Mouse (Mus musculus) monocyte, adult 5-6 weeks (primary cell): ENCODE data around the gene Tmem215. TPM values are rescaled to one million over a fixed set of nuclear protein-coding genes. Genes with fewer than 3 reads are reported as not detected.

Experiments
- ATAC-seq: fragments of 153-309, 156-312 bp; replicated peaks from 2 replicates; pipeline ENCODE4 v1.8.0; 2017; ENCODE audit warnings: mild to moderate bottlenecking; ENCODE audit not compliant: low TSS enrichment, insufficient number of reproducible peaks, severe bottlenecking, poor library complexity, low FRiP score
- total RNA-seq: library from RNA; stranded (forward); fragments of 200-1000, 200-491, 200-594 nt; gene quantifications from 3 replicates; pipeline ENCODE4 v1.2.3, GENCODE M21; 2017

Tmem215 gene
- not detected in 3 replicates for total RNA-seq

DNA sequence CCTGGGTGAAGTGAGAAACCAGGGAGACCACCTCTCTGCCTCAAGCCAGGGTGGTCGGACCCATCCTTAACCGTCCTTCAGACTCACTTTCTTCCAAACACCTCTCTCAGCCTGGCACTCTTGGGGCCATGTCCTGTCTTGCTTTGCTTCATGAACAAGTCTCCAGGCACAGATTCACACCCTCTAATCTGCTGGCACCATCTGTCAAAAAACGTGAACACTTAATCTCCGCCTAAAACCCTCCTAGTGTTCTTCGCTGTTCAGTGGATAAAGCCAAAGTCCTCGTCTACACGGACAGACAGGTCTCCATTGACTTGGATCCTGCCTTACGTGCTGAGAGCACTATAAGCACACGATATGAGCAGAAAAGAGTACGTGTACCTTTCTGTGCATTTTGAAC, at the start of gene Tmem215:
TSS of gene Tmem215 (plus strand) at position 301 of the 400 bp plus-strand sequence.
- no peak for ATAC-seq

GRCm38 (mm10) chr4:40431916-40432315, 40.1 kb upstream of the Tmem215 start:
- ATAC-seq, result no peak

- no peak for ATAC-seq
These were observed 38.6 kb upstream of the Tmem215 start for GRCm38 (mm10) chr4:40433379-40433778.

GRCm38 (mm10) chr4:40434388-40434787, 37.6 kb upstream of the Tmem215 start:
- no peak for ATAC-seq

DNA sequence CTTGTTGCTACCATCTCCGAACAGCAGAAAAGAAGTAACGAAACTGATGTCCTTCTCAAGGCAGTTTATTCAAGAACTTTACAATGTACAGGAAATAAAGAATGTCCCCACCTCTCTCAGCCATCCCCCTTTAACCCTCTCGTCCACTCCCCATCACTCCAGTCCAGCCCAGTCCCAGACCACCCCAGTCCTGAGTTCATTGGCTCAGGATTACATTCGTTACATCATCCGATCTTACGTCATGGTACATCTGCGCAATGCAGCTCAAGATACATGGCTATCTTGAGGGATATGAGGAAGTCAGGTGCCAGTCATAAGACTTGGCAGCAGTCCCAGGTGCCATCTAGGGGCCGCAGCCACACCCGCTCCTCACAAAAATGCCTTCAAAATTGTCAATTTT, 28.4 kb upstream of the Tmem215 start:
- ATAC-seq, result no peak

DNA sequence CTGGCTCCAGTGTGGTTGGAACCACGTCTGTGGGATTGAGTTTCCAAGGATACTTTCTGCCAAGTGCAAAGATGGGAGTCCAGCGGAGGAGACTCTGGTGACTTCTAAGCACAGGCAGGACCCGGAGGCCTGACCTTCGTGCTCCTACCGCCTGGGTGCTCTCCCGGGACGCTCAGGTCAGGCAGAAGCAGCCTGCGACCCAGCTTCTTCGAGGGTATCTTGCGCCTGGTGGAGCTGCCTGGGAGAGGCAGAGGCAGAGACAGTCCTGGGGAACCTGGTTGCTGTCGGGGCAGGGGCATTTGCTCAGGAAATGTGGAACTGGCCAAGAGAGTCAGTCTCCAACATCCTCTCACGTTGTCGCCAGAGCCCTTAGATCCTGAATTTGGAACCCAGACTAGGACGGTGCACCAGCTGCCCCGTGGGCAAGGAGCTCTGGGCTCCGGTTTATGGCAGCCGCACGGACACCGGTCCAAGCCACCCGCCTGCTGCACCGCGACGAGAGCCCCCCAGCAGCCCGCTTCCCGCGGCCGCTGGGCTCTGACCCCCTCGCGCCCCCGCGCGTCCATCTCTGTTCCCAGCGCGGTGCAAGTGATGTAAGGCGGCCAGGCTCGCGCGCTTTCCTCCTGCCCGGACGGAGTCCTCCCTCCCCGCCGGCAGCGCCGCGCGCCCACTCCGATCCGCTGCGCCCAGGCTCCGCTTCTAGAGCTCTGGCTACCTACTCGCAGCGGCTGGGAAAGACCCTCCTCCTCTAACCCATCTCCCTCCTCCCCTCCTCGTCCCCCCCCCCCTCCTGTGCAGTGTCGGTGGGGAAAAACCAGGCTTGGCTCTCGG, 935 bp downstream of the Tmem215 start:
- ATAC-seq, result no peak

- ATAC-seq, result no peak
These were observed 1.9 kb downstream of the Tmem215 start for GRCm38 (mm10) chr4:40473911-40474310.

GRCm38 (mm10) chr4:40477963-40478362, 6.0 kb downstream of the Tmem215 start:
- ATAC-seq, result no peak

GRCm38 (mm10) chr4:40486546-40486945, 14.6 kb downstream of the Tmem215 start:
- no peak for ATAC-seq

GRCm38 (mm10) chr4:40491731-40492130, 19.8 kb downstream of the Tmem215 start:
- no peak for ATAC-seq

DNA sequence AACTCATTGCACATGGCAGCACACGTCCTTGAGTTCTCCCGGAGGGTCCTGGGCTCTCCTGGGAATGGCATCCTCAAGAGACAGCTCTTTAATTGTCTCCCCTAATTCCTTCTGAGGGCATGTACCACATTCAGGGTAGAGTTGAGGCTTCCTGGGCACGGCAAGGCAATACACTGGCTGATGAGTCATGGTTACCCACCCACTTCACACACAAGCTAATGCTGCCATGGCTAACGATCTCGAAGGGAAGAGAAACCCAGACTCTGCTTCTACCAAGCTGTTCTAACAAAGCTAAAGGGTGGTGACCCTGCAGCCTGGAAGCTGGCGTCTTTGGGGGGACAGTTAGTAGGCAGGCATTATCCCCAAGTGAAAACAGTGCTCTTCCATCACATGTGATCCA, 24.4 kb downstream of the Tmem215 start:
- no peak for ATAC-seq

GRCm38 (mm10) chr4:40496828-40497227, 24.8 kb downstream of the Tmem215 start:
- no peak for ATAC-seq

DNA sequence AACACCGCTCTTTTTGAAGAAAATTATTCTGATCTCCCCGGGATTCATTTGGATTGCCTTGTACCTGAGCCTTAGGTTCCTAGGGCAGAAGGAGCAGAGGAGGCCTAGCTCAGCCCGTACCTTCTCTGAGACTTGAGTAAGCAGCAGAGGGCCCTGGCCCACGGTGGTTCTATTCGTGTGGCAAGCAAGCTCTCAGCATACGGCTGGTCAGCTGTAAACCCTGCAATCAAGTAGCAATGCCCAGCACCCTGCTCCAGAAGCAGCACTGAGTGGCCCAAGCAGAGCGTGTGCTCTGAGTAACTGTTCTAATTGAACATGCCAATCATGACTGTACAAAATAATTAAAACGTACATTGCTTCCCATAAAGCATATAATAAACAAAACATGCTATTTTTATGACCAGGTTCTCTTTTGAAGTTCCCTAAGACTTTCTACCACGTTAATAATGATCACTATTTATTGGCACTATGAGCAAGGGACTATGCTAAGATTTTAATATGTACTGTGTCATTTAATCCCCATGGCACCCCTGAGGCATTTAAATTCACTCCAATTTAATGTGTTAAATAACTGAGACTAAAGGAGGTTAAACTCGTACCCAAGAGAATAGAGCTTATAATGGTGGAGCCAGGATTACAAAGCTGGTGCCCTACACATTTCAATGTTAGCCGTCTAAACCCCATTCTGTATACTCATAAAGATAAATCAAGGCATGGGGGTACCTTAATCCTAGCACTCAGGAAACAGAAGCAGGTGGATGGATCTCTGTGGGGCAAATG, 28.0 kb downstream of the Tmem215 start:
- no peak for ATAC-seq

DNA sequence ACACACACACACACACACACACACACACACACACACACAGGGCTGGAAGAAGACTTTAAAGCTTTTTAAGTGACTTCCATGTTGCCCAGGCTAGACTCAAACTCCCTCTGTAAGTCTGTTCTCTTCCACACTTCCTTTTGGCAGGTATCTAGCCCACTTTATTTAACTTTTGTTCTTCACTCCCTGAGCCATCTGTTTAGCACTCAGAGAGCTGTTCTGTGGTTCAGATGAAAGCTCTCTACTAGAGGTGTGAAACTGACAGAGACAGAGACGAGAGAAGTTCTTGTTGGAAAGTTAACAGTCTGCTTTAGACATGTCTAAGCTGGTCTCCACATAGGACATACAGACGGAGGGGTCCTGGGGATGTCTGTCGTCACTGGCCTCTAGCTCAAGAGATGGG, 30.5 kb downstream of the Tmem215 start:
- ATAC-seq, result no peak

GRCm38 (mm10) chr4:40509534-40509933, 37.6 kb downstream of the Tmem215 start:
- ATAC-seq, result no peak

DNA sequence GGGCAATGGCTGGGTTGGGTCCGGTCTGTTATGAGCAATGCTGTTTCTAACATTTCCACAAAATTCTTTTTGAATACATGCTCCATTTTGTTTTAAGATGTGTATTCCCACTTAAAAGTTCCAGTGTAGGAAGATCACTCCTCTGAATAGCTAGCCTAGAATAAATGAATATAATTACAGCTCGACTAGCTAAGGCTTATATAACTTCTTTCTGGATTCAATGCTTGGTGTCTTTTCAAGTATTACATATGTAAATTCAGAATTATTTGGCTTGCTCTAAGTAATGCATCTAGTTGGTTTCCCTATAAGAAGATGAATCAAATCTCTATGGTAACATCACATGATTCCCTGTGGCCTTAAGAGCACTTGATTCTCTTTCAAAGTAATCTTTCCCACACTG, 41.3 kb downstream of the Tmem215 start:
- no peak for ATAC-seq

GRCm38 (mm10) chr4:40518545-40519324, 46.8 kb downstream of the Tmem215 start:
- no peak for ATAC-seq
